Mouse (Mus musculus): Measurements from ENCODE around the gene Atg101. TPM values are rescaled to one million over a fixed set of nuclear protein-coding genes. Genes with fewer than 3 reads are reported as not detected.

Atg101 gene
- polyA plus RNA-seq, 1 experiment from 2014 or later, result 74.0 TPM

- Histone ChIP-seq H3K27ac (no peak overlapping the region), H3K27me3 (replicated peaks) (no peaks in the 10 kb centered on the region), H3K4me1 (no peaks in the 10 kb centered on the region), H3K4me3 (no peak overlapping the region), H3K9me3 (no peaks in the 10 kb centered on the region), H3K36me3 (no peaks in the 10 kb centered on the region), H3K4me2 (replicated peaks) (no peak overlapping the region), H3K9ac (no peak overlapping the region)
- WGBS, result 71% methylated on average over 14 of the region's 15 CpGs
- no peak for ATAC-seq (ENCODE audit: low FRiP score, low read depth)
These were observed 27.2 kb downstream of the Atg101 start for GRCm38 (mm10) chr15:101311087-101311770.

- WGBS, result 78% methylated on average over 6 of the region's 6 CpGs
- Histone ChIP-seq H3K4me2 (replicated peaks) (no peak overlapping the region), H3K4me1 (no peaks in the 10 kb centered on the region), H3K9ac (no peak overlapping the region), H3K9me3 (no peaks in the 10 kb centered on the region), H3K4me3 (no peak overlapping the region), H3K27me3 (replicated peaks) (no peaks in the 10 kb centered on the region), H3K27ac (no peak overlapping the region), H3K36me3 (no peaks in the 10 kb centered on the region)
- ATAC-seq (ENCODE audit: low FRiP score, low read depth), result no peak
These were observed 27.9 kb downstream of the Atg101 start for GRCm38 (mm10) chr15:101312006-101312405.

GRCm38 (mm10) chr15:101315378-101315777, 31.3 kb downstream of the Atg101 start:
- Histone ChIP-seq H3K27ac (no peak overlapping the region), H3K9me3 (no peaks in the 10 kb centered on the region), H3K36me3 (no peaks in the 10 kb centered on the region), H3K4me2 (replicated peaks) (no peak overlapping the region), H3K9ac (no peak overlapping the region), H3K4me1 (no peaks in the 10 kb centered on the region), H3K27me3 (replicated peaks) (no peaks in the 10 kb centered on the region), H3K4me3 (no peak overlapping the region)
- 0 out of 2 replicates have a peak, but pooled peaks have one; percentile 15 for ATAC-seq (ENCODE audit: low FRiP score, low read depth)
- WGBS, result 86% methylated on average over 4 of the region's 4 CpGs

GRCm38 (mm10) chr15:101315832-101316231, 31.8 kb downstream of the Atg101 start:
- Histone ChIP-seq H3K27ac (no peak overlapping the region), H3K4me3 (no peak overlapping the region), H3K4me2 (replicated peaks) (peak overlapping the region; percentile 37; the same call in 1 of the 2 replicates), H3K9me3 (no peaks in the 10 kb centered on the region), H3K4me1 (no peaks in the 10 kb centered on the region), H3K36me3 (no peaks in the 10 kb centered on the region), H3K27me3 (replicated peaks) (no peaks in the 10 kb centered on the region), H3K9ac (no peak overlapping the region)
- WGBS, result 4% methylated on average over 11 of the region's 11 CpGs
- ATAC-seq (ENCODE audit: low FRiP score, low read depth), result peak; percentile 88

- Histone ChIP-seq H3K36me3 (no peaks in the 10 kb centered on the region), H3K9ac (no peak overlapping the region), H3K4me3 (no peak overlapping the region), H3K27ac (no peak overlapping the region), H3K9me3 (no peaks in the 10 kb centered on the region), H3K4me2 (replicated peaks) (peak overlapping the region; percentile 37; the same call in 1 of the 2 replicates), H3K4me1 (no peaks in the 10 kb centered on the region), H3K27me3 (replicated peaks) (no peaks in the 10 kb centered on the region)
- 60% methylated on average over 13 of the region's 13 CpGs for whole genome bisulfite sequencing
- ATAC-seq (ENCODE audit: low FRiP score, low read depth), result peak; percentile 31; the same call in 1 of the 2 replicates
These were observed 32.3 kb downstream of the Atg101 start for GRCm38 (mm10) chr15:101316279-101316912.

GRCm38 (mm10) chr15:101316913-101317813, 33.1 kb downstream of the Atg101 start:
- Histone ChIP-seq H3K9me3 (no peaks in the 10 kb centered on the region), H3K4me1 (no peaks in the 10 kb centered on the region), H3K36me3 (no peaks in the 10 kb centered on the region), H3K27me3 (replicated peaks) (no peaks in the 10 kb centered on the region), H3K4me3 (no peak overlapping the region), H3K27ac (no peak overlapping the region), H3K9ac (no peak overlapping the region), H3K4me2 (replicated peaks) (no peak overlapping the region)
- 72% methylated on average over 18 of the region's 18 CpGs for WGBS
- ATAC-seq (ENCODE audit: low FRiP score, low read depth), result no peak

GRCm38 (mm10) chr15:101317814-101318500, 33.9 kb downstream of the Atg101 start:
- no peak overlapping the region for H3K27ac ChIP-seq
- 90% methylated on average over 2 of the region's 2 CpGs for WGBS
- H3K4me3 ChIP-seq, result no peak overlapping the region
- no peaks in the 10 kb centered on the region for H3K36me3 ChIP-seq
- no peak for ATAC-seq (ENCODE audit: low FRiP score, low read depth)
- H3K4me2 ChIP-seq (replicated peaks), result no peak overlapping the region
- no peaks in the 10 kb centered on the region for H3K9me3 ChIP-seq
- no peak overlapping the region for H3K9ac ChIP-seq
- no peaks in the 10 kb centered on the region for H3K27me3 ChIP-seq (replicated peaks)
- H3K4me1 ChIP-seq, result no peaks in the 10 kb centered on the region

- no peaks in the 10 kb centered on the region for H3K36me3 ChIP-seq
- H3K27ac ChIP-seq, result no peak overlapping the region
- ATAC-seq (ENCODE audit: low FRiP score, low read depth), result no peak
- H3K27me3 ChIP-seq (replicated peaks), result no peaks in the 10 kb centered on the region
- no peaks in the 10 kb centered on the region for H3K9me3 ChIP-seq
- 70% methylated on average over 14 of the region's 14 CpGs for WGBS
- H3K4me1 ChIP-seq, result no peaks in the 10 kb centered on the region
- no peak overlapping the region for H3K4me3 ChIP-seq
- no peak overlapping the region for H3K4me2 ChIP-seq (replicated peaks)
- H3K9ac ChIP-seq, result no peak overlapping the region
These were observed 35.1 kb downstream of the Atg101 start for GRCm38 (mm10) chr15:101318889-101319765.

- no peak overlapping the region for H3K27ac ChIP-seq
- H3K4me1 ChIP-seq, result no peaks in the 10 kb centered on the region
- H3K4me3 ChIP-seq, result no peak overlapping the region
- H3K4me2 ChIP-seq (replicated peaks), result no peak overlapping the region
- H3K36me3 ChIP-seq, result no peaks in the 10 kb centered on the region
- WGBS, result 91% methylated on average over 6 of the region's 6 CpGs
- ATAC-seq (ENCODE audit: low FRiP score, low read depth), result no peak
- no peaks in the 10 kb centered on the region for H3K9me3 ChIP-seq
- no peaks in the 10 kb centered on the region for H3K27me3 ChIP-seq (replicated peaks)
- no peak overlapping the region for H3K9ac ChIP-seq
These were observed 36.0 kb downstream of the Atg101 start for GRCm38 (mm10) chr15:101320010-101320617.

- 57% methylated on average over 6 of the region's 6 CpGs for WGBS
- Histone ChIP-seq H3K36me3 (no peaks in the 10 kb centered on the region), H3K27me3 (replicated peaks) (no peaks in the 10 kb centered on the region), H3K4me1 (no peaks in the 10 kb centered on the region), H3K9me3 (no peaks in the 10 kb centered on the region), H3K4me3 (no peak overlapping the region), H3K27ac (no peak overlapping the region), H3K4me2 (replicated peaks) (no peak overlapping the region), H3K9ac (no peak overlapping the region)
- no peak for ATAC-seq (ENCODE audit: low FRiP score, low read depth)
These were observed 36.6 kb downstream of the Atg101 start for GRCm38 (mm10) chr15:101320618-101321041.

- Histone ChIP-seq H3K9me3 (no peaks in the 10 kb centered on the region), H3K27ac (no peak overlapping the region), H3K27me3 (replicated peaks) (no peaks in the 10 kb centered on the region), H3K36me3 (no peaks in the 10 kb centered on the region), H3K4me3 (no peak overlapping the region), H3K4me1 (no peaks in the 10 kb centered on the region), H3K4me2 (replicated peaks) (no peak overlapping the region), H3K9ac (no peak overlapping the region)
- 73% methylated on average over 5 of the region's 5 CpGs for WGBS
- ATAC-seq (ENCODE audit: low FRiP score, low read depth), result no peak
These were observed 37.1 kb downstream of the Atg101 start for GRCm38 (mm10) chr15:101321126-101321525.

Data from neural tube, embryonic 12.5 days (tissue).